Mouse (Mus musculus) MEL (cell line): ENCODE measurements around the gene Tmem255b. TPM values are rescaled to one million over a fixed set of nuclear protein-coding genes. Genes with fewer than 3 reads are reported as not detected.

Source experiments
- DNase-seq: peaks from one replicate; pipeline ENCODE4 v3.0.0; 2011; ENCODE audit warnings: low read depth, low spot score
- H3K27ac ChIP-seq: 2 replicates; pipeline ENCODE4 v1.5.1; 2012; ENCODE audit warnings: low read depth, mild to moderate bottlenecking, control low read depth, low read length, moderate library complexity; ENCODE audit not compliant: control insufficient read depth
- H3K27me3 ChIP-seq, 2 experiments: fragments of 150-350 bp in 1 of 2; sonication (generic) in 1 of 2; 2 replicates each; pipeline ENCODE4 v1.6.1; 2012; ENCODE audit warnings: low read length in 2 of 2, mild to moderate bottlenecking in 2 of 2, improper control_type of control experiment in 1 of 2, moderate library complexity in 1 of 2; ENCODE audit not compliant: insufficient read depth in 2 of 2, control insufficient read depth in 1 of 2
- H3K36me3 ChIP-seq, 2 experiments: 2 replicates each; pipeline ENCODE4 v1.6.1; 2012 to 2014; ENCODE audit warnings: low read length in 2 of 2, improper control_type of control experiment in 1 of 2, inconsistent platforms in 1 of 2, mild to moderate bottlenecking in 1 of 2; ENCODE audit not compliant: insufficient read depth in 2 of 2, control insufficient read depth in 1 of 2
- H3K4me1 ChIP-seq, 2 experiments: fragments of 150-350 bp in 1 of 2; sonication (generic) in 1 of 2; 2 replicates each; pipeline ENCODE4 v1.6.1; 2012; ENCODE audit warnings: low read length in 2 of 2, improper control_type of control experiment in 1 of 2, mild to moderate bottlenecking in 1 of 2; ENCODE audit not compliant: insufficient read depth in 2 of 2, control insufficient read depth in 1 of 2
- H3K4me3 ChIP-seq, 2 experiments: fragments of 150-350 bp in 1 of 2; sonication (generic) in 1 of 2; 2 replicates each; pipeline ENCODE4 v1.5.1; 2012; ENCODE audit warnings: low read depth in 2 of 2, low read length in 2 of 2, mild to moderate bottlenecking in 2 of 2, moderate library complexity in 2 of 2, control low read depth in 1 of 2, improper control_type of control experiment in 1 of 2; ENCODE audit not compliant: control insufficient read depth in 1 of 2, insufficient read depth in 1 of 2
- H3K79me2 ChIP-seq: 2 replicates; pipeline ENCODE4 v1.6.1; 2012; ENCODE audit warnings: mild to moderate bottlenecking, low read length, moderate library complexity; ENCODE audit not compliant: control insufficient read depth, poor library complexity, insufficient read depth
- H3K9ac ChIP-seq: 2 replicates; pipeline ENCODE4 v1.6.1; 2012; ENCODE audit warnings: low read depth, mild to moderate bottlenecking, control low read depth, low read length, moderate library complexity; ENCODE audit not compliant: control insufficient read depth, poor library complexity, severe bottlenecking
- H3K9me3 ChIP-seq: fragments of 150-350 bp; sonication (generic); replicated peaks from 2 replicates; pipeline ENCODE4 v1.6.1; 2012; ENCODE audit warnings: mild to moderate bottlenecking, low read length, improper control_type of control experiment, moderate library complexity; ENCODE audit not compliant: insufficient read depth
- BHLHE40 ChIP-seq: IDR thresholded peaks from 2 replicates; pipeline ENCODE4 v1.6.1; 2012; ENCODE audit warnings: low read depth, mild to moderate bottlenecking, inconsistent platforms, low read length, improper control_type of control experiment, borderline replicate concordance
- CHD1 ChIP-seq: IDR thresholded peaks from 2 replicates; pipeline ENCODE4 v1.6.1; 2012; ENCODE audit warnings: low read depth, mild to moderate bottlenecking, inconsistent platforms, low read length, improper control_type of control experiment
- CHD2 ChIP-seq: IDR thresholded peaks from 2 replicates; pipeline ENCODE4 v1.6.1; 2011; ENCODE audit warnings: low read length, improper control_type of control experiment
- CTCF ChIP-seq, 3 experiments: IDR thresholded peaks in 2 of 3; conservative IDR thresholded peaks in 1 of 3; 2 replicates each; pipeline ENCODE4 v1.5.1; 2011 to 2012; ENCODE audit warnings: low read length in 3 of 3, low read depth in 2 of 3, mild to moderate bottlenecking in 2 of 3, improper control_type of control experiment in 1 of 3, inconsistent platforms in 1 of 3, mixed read lengths in 1 of 3, moderate library complexity in 1 of 3; ENCODE audit not compliant: control insufficient read depth in 1 of 3, insufficient read depth in 1 of 3, poor library complexity in 1 of 3, severe bottlenecking in 1 of 3
- E2F4 ChIP-seq: IDR thresholded peaks from 2 replicates; pipeline ENCODE4 v1.6.1; 2011; ENCODE audit warnings: low read depth, low read length, improper control_type of control experiment, borderline replicate concordance
- ELF1 ChIP-seq: IDR thresholded peaks from 2 replicates; pipeline ENCODE4 v1.6.1; 2014; ENCODE audit warnings: low read depth, mild to moderate bottlenecking, inconsistent platforms, low read length, improper control_type of control experiment, moderate library complexity
- EP300 ChIP-seq, 2 experiments: IDR thresholded peaks; 2 replicates each; pipeline ENCODE4 v1.6.1; 2011; ENCODE audit warnings: improper control_type of control experiment in 2 of 2, low read length in 2 of 2, low read depth in 1 of 2, mild to moderate bottlenecking in 1 of 2
- ETS1 ChIP-seq: IDR thresholded peaks from 2 replicates; pipeline ENCODE4 v1.6.1; 2012; ENCODE audit warnings: low read depth, mild to moderate bottlenecking, inconsistent platforms, low read length, improper control_type of control experiment, moderate library complexity
- GABPA ChIP-seq: IDR thresholded peaks from 2 replicates; pipeline ENCODE4 v1.6.1; 2012; ENCODE audit warnings: low read depth, mild to moderate bottlenecking, inconsistent platforms, low read length, improper control_type of control experiment, moderate library complexity
- GATA1 ChIP-seq: IDR thresholded peaks from 2 replicates; pipeline ENCODE4 v1.6.1; 2011; ENCODE audit warnings: low read depth, low read length, improper control_type of control experiment
- HCFC1 ChIP-seq: IDR thresholded peaks from 2 replicates; pipeline ENCODE4 v1.6.1; 2012; ENCODE audit warnings: low read depth, mild to moderate bottlenecking, inconsistent platforms, low read length, improper control_type of control experiment, moderate library complexity
- KAT2A ChIP-seq: conservative IDR thresholded peaks from 2 replicates; pipeline ENCODE4 v1.6.1; 2012; ENCODE audit warnings: low read depth, low read length, improper control_type of control experiment, inconsistent platforms
- MAFK ChIP-seq: IDR thresholded peaks from 2 replicates; pipeline ENCODE4 v1.6.1; 2011; ENCODE audit warnings: low read depth, mild to moderate bottlenecking, low read length, improper control_type of control experiment, borderline replicate concordance
- MAZ ChIP-seq: IDR thresholded peaks from 2 replicates; pipeline ENCODE4 v1.6.1; 2012; ENCODE audit warnings: low read depth, mild to moderate bottlenecking, inconsistent platforms, low read length, improper control_type of control experiment
- MXI1 ChIP-seq: IDR thresholded peaks from 2 replicates; pipeline ENCODE4 v1.6.1; 2011; ENCODE audit warnings: mild to moderate bottlenecking, low read depth, low read length, improper control_type of control experiment
- MYB ChIP-seq: IDR thresholded peaks from 2 replicates; pipeline ENCODE4 v1.6.1; 2011; ENCODE audit warnings: mild to moderate bottlenecking, low read depth, low read length, improper control_type of control experiment
- NELFE ChIP-seq: IDR thresholded peaks from 2 replicates; pipeline ENCODE4 v1.6.1; 2011; ENCODE audit warnings: low read depth, low read length, improper control_type of control experiment
- NRF1 ChIP-seq: IDR thresholded peaks from 2 replicates; pipeline ENCODE4 v1.6.1; 2014; ENCODE audit warnings: low read depth, mild to moderate bottlenecking, inconsistent platforms, low read length, improper control_type of control experiment, moderate library complexity; ENCODE audit not compliant: poor library complexity, insufficient read depth, severe bottlenecking
- POLR2A ChIP-seq, 2 experiments: IDR thresholded peaks; 2 replicates each; pipeline ENCODE4 v1.6.1; 2011 to 2012; ENCODE audit warnings: low read length in 2 of 2, mild to moderate bottlenecking in 2 of 2, control low read depth in 1 of 2, improper control_type of control experiment in 1 of 2, low read depth in 1 of 2, moderate library complexity in 1 of 2; ENCODE audit not compliant: control insufficient read depth in 1 of 2, insufficient read depth in 1 of 2, poor library complexity in 1 of 2
- RAD21 ChIP-seq: IDR thresholded peaks from 2 replicates; pipeline ENCODE4 v1.6.1; 2011; ENCODE audit warnings: mild to moderate bottlenecking, low read depth, low read length, improper control_type of control experiment
- SMC3 ChIP-seq: IDR thresholded peaks from 2 replicates; pipeline ENCODE4 v1.6.1; 2011; ENCODE audit warnings: low read depth, low read length, improper control_type of control experiment
- TCF12 ChIP-seq: IDR thresholded peaks from 2 replicates; pipeline ENCODE4 v1.6.1; 2014; ENCODE audit warnings: low read depth, mild to moderate bottlenecking, inconsistent platforms, low read length, improper control_type of control experiment, moderate library complexity
- USF2 ChIP-seq, 2 experiments: IDR thresholded peaks; 2 replicates each; pipeline ENCODE4 v1.6.1; 2011 to 2012; ENCODE audit warnings: improper control_type of control experiment in 2 of 2, low read length in 2 of 2, borderline replicate concordance in 1 of 2, inconsistent platforms in 1 of 2, low read depth in 1 of 2, mild to moderate bottlenecking in 1 of 2; ENCODE audit not compliant: insufficient read depth in 1 of 2
- ZC3H11A ChIP-seq: IDR thresholded peaks from 2 replicates; pipeline ENCODE4 v1.6.1; 2012; ENCODE audit warnings: low read depth, mild to moderate bottlenecking, inconsistent platforms, low read length, improper control_type of control experiment
- ZKSCAN1 ChIP-seq: IDR thresholded peaks from 2 replicates; pipeline ENCODE4 v1.6.1; 2012; ENCODE audit warnings: low read depth, mild to moderate bottlenecking, inconsistent platforms, low read length, improper control_type of control experiment, moderate library complexity
- polyA plus RNA-seq, 2 experiments: library from polyadenylated mRNA; stranded (reverse) in 1 of 2; unstranded in 1 of 2; fragments of >175 nt in 1 of 2; fragments of >200 nt in 1 of 2; gene quantifications; 2 replicates each; pipeline versions ENCODE4 v1.2.1 to v1.2.4; 2012; ENCODE audit warnings: low replicate concordance in 2 of 2, low read depth in 1 of 2; ENCODE audit not compliant: insufficient read length in 2 of 2, insufficient read depth in 1 of 2, missing spikeins in 1 of 2
- total RNA-seq: library from RNA; depleted of rRNA; stranded (reverse); fragments of 300-350 nt; gene quantifications from 2 replicates; pipeline ENCODE4 v1.2.3, GENCODE M21; 2012

Tmem255b gene
- total and polyA plus RNA-seq, 3 experiments, result not detected

DNA sequence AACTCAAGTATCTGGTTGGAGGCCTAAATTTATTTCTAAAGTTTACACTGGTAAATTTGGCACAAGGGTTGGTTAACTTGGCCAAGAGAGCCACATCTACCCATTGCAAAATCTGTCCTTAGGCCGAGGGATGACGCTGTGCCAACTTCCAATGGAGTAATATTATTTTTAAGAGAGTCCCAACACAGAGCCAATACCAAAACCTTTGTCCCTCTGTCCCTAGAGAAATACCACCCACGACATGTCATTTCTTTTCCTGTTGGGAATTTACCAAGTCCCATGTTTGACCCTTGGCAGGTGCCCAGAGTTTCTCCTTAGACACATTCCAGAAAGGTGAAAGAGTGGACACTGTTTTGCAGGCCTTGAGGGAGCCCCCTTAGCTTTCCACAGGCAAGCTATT is 46.6 kb downstream of the Tmem255b start:
- Histone ChIP-seq H3K4me3 (no peak overlapping the region), H3K9ac (no peak overlapping the region), H3K4me1 (no peaks in the 10 kb centered on the region), H3K79me2 (no peaks in the 10 kb centered on the region), H3K27ac (no peak overlapping the region), H3K36me3 (no peaks in the 10 kb centered on the region), H3K9me3 (no peaks in the 10 kb centered on the region), H3K27me3 (0 out of 4 replicates have a peak, but pooled peaks cover 0 to 1% of the 10 kb centered on the region in 2 experiments)
- DNase-seq, result no peak
- TF ChIP-seq ZKSCAN1 (no peak), GABPA (no peak), HCFC1 (no peak), KAT2A (no peak), E2F4 (no peak), MAZ (no peak), BHLHE40 (no peak), RAD21 (no peak), USF2 (IDR thresholded peaks at IDR 0.05; ENCODE audit: borderline replicate concordance in 1 of 2, insufficient read depth in 1 of 2, low read depth in 1 of 2, low read length in 2 of 2) (no peak), CHD2 (no peak), EP300 (IDR thresholded peaks at IDR 0.05; ENCODE audit: low read depth in 1 of 2, low read length in 2 of 2) (no peak), NELFE (no peak), MYB (no peak), MAFK (no peak)

DNA sequence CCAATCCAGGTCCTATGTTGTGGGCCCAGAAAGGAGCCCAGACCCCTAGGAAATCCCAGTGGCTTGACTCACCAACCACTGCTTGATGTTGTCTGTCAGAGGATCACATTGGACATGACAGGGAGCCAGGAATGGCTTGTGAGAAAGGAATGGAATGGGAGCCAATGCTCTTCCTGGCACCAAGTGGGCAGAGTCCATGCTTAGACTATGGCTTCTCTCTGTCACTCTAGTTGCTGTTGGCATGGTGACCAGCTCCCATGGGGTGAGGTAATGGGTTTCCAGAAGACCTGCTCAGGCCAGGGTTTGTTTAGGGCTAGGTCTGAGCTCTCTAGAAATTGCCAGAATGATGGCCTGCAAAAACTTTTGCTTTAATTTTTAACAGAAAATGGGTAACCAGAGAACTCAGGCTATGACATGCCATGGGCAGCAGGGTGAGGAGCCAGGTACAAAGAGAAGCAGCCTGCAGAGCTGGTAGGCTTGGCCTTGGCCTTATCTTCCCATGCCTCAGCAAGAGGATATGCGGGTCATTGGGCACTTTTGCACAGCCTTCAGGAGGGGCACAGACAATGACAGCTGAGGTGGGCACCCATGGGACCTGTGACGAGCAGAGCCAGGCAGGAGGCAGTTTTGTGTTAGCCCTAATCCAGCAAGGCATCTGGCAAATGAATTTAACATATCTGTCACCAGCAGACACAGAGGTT is 47.3 kb downstream of the Tmem255b start:
- Histone ChIP-seq H3K36me3 (no peaks in the 10 kb centered on the region), H3K4me3 (no peak overlapping the region), H3K4me1 (no peaks in the 10 kb centered on the region), H3K9me3 (no peaks in the 10 kb centered on the region), H3K27ac (no peak overlapping the region), H3K27me3 (0 out of 4 replicates have a peak, but pooled peaks cover 0 to 1% of the 10 kb centered on the region in 2 experiments), H3K9ac (no peak overlapping the region), H3K79me2 (no peaks in the 10 kb centered on the region)
- TF ChIP-seq ETS1 (no peak), MXI1 (no peak), SMC3 (no peak), CTCF (IDR thresholded peaks at IDR 0.05 in 2 of 3, conservative IDR thresholded peaks at IDR 0.05 in 1 of 3; ENCODE audit: control insufficient read depth in 1 of 3, insufficient read depth in 1 of 3, low read depth in 2 of 3, low read length in 3 of 3, poor library complexity in 1 of 3, severe bottlenecking in 1 of 3) (no peak), ELF1 (no peak), CHD1 (no peak), GATA1 (no peak), TCF12 (no peak), EP300 (IDR thresholded peaks at IDR 0.05; ENCODE audit: low read depth in 1 of 2, low read length in 2 of 2) (no peak), RAD21 (no peak), KAT2A (no peak), NRF1 (no peak), POLR2A (IDR thresholded peaks at IDR 0.05; ENCODE audit: control insufficient read depth in 1 of 2, insufficient read depth in 1 of 2, low read depth in 1 of 2, low read length in 2 of 2, poor library complexity in 1 of 2) (no peak), MYB (no peak), ZC3H11A (no peak)
- DNase-seq, result no peak
